In the genomic region with DNA sequence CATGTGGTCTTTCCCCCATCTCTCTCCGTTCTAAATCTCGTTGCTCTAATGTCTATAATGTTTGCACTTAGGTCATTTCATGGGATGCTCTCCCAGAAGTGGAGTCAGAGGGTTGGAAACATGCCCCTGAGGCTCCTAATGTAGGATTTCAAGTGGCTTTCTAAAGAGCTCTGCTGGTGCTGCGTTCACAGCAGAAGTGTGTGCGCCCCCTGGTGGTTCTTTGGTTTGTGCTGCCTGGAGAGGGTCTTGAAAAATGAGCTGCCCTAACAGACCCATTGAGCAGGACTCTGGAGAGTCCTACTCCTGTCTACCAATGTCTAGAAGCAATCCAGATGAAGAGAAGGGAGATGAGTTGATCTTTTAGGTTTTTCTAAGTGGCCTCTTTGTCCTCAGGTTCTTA, we compare ENCODE assay signal across 10 mouse cellular contexts. TPM values are rescaled to one million over a fixed set of nuclear protein-coding genes. Genes with fewer than 3 reads are reported as not detected.
DNase-seq lines count a peak whose midpoint lies in the region; ATAC-seq and TF ChIP-seq lines count a peak whose summit lies in the region.
"Had no signal": no experiment of that assay in that cellular context is flagged by ENCODE, and none has a peak within 500 bp of the region (broad histone marks: within the 10 kb centered on the region; RNA-seq: fewer than 3 reads in every experiment).

No protein-coding gene starts in this region.

- no peak for TF ChIP-seq POLR2A in olfactory bulb, adult 2 months (IDR thresholded peaks at IDR 0.05; ENCODE audit: insufficient read depth, low read depth, low read length)

- no peak overlapping the region for H3K4me2 ChIP-seq in kidney, embryonic 15.5 days
- no peak overlapping the region for H3K4me2 ChIP-seq in forebrain, embryonic 15.5 days (replicated peaks)
- no peak overlapping the region for H3K4me2 ChIP-seq in kidney, postnatal 0 days (ENCODE audit: low read length)
- H3K4me2 ChIP-seq in liver, embryonic 13.5 days, result no peak overlapping the region
- H3K4me2 ChIP-seq: embryonic facial prominence, embryonic 15.5 days had no signal

- 5% methylated on average over 4 of the region's 4 CpGs for WGBS in kidney, embryonic 15.5 days
- WGBS in forebrain, embryonic 15.5 days, result 7% methylated on average over 4 of the region's 4 CpGs
- WGBS in kidney, postnatal 0 days, result 8% methylated on average over 4 of the region's 4 CpGs
- WGBS in liver, embryonic 13.5 days (ENCODE audit: insufficient replicate concordance), result 4% methylated on average over 4 of the region's 4 CpGs
- 1% methylated on average over 4 of the region's 4 CpGs for WGBS in olfactory bulb, adult 2 months

- DNase-seq in kidney, adult 11 months, result peak; percentile 30
- DNase-seq in c-Kit-positive CD71-negative TER-119-negative erythroid progenitor cells, embryonic 14.5 days (ENCODE audit: low read depth), result peak; percentile 60
- peak; percentile 88 for DNase-seq in kidney, postnatal 0 days (ENCODE audit: low spot score)
- DNase-seq in liver, embryonic 13.5 days, result peak; percentile 45
- DNase-seq in thymus, postnatal 0 days (ENCODE audit: low spot score), result peak; percentile 74

- ATAC-seq in kidney, embryonic 15.5 days (replicated peaks; ENCODE audit: low FRiP score), result no peak
- peak; percentile 44; the same call in 1 of the 2 replicates for ATAC-seq in forebrain, embryonic 15.5 days (replicated peaks)
- ATAC-seq in kidney, postnatal 0 days (replicated peaks; ENCODE audit: low FRiP score, low read depth), result no peak
- no peak for ATAC-seq in liver, embryonic 13.5 days (ENCODE audit: low read depth)

- peaks cover 8% of the 10 kb centered on the region; the same call in 1 of the 2 replicates for H3K27me3 ChIP-seq in kidney, embryonic 15.5 days
- H3K27me3 ChIP-seq in forebrain, embryonic 15.5 days, result no peaks in the 10 kb centered on the region
- H3K27me3 ChIP-seq in kidney, postnatal 0 days (ENCODE audit: insufficient read depth, low read length), result no peaks in the 10 kb centered on the region
- H3K27me3 ChIP-seq in liver, embryonic 13.5 days, result peaks cover 17% of the 10 kb centered on the region
- H3K27me3 ChIP-seq: embryonic facial prominence, embryonic 15.5 days had no signal

- H3K27ac ChIP-seq in kidney, embryonic 15.5 days, result no peak overlapping the region
- no peak overlapping the region for H3K27ac ChIP-seq in forebrain, embryonic 15.5 days (replicated peaks)
- no peak overlapping the region for H3K27ac ChIP-seq in kidney, postnatal 0 days
- H3K27ac ChIP-seq in liver, embryonic 13.5 days, result no peak overlapping the region
- H3K27ac ChIP-seq in olfactory bulb, adult 2 months (ENCODE audit: insufficient read depth, low read depth, low read length), result no peak overlapping the region
- H3K27ac ChIP-seq: embryonic facial prominence, embryonic 15.5 days had no signal

- no peaks in the 10 kb centered on the region for H3K9me3 ChIP-seq in kidney, embryonic 15.5 days (replicated peaks)
- no peaks in the 10 kb centered on the region for H3K9me3 ChIP-seq in forebrain, embryonic 15.5 days
- no peaks in the 10 kb centered on the region for H3K9me3 ChIP-seq in kidney, postnatal 0 days (replicated peaks; ENCODE audit: low read length)
- no peaks in the 10 kb centered on the region for H3K9me3 ChIP-seq in liver, embryonic 13.5 days (replicated peaks)
- H3K9me3 ChIP-seq: embryonic facial prominence, embryonic 15.5 days had no signal

- no peak overlapping the region for H3K4me3 ChIP-seq in kidney, embryonic 15.5 days (replicated peaks)
- no peak overlapping the region for H3K4me3 ChIP-seq in forebrain, embryonic 15.5 days
- H3K4me3 ChIP-seq in kidney, postnatal 0 days (replicated peaks; ENCODE audit: low read depth, low read length), result no peak overlapping the region
- no peak overlapping the region for H3K4me3 ChIP-seq in liver, embryonic 13.5 days (replicated peaks)
- no peak overlapping the region for H3K4me3 ChIP-seq in olfactory bulb, adult 2 months (ENCODE audit: insufficient read depth, low read depth, low read length)
- H3K4me3 ChIP-seq: embryonic facial prominence, embryonic 15.5 days had no signal

- peak; percentile 90 for TF ChIP-seq CTCF in kidney, postnatal 0 days (IDR thresholded peaks at IDR 0.05; ENCODE audit: low read depth)
- TF ChIP-seq CTCF in olfactory bulb, adult 2 months (IDR thresholded peaks at IDR 0.05; ENCODE audit: insufficient read depth, low read depth, low read length), result peak; percentile 54; the same call in 1 of the 2 replicates

- H3K36me3 ChIP-seq in kidney, embryonic 15.5 days, result no peaks in the 10 kb centered on the region
- no peaks in the 10 kb centered on the region for H3K36me3 ChIP-seq in forebrain, embryonic 15.5 days
- H3K36me3 ChIP-seq in kidney, postnatal 0 days (ENCODE audit: insufficient read depth, low read length), result no peaks in the 10 kb centered on the region
- H3K36me3 ChIP-seq in liver, embryonic 13.5 days, result no peaks in the 10 kb centered on the region
- H3K36me3 ChIP-seq: embryonic facial prominence, embryonic 15.5 days had no signal

- no peak overlapping the region for H3K9ac ChIP-seq in kidney, embryonic 15.5 days
- no peak overlapping the region for H3K9ac ChIP-seq in forebrain, embryonic 15.5 days (replicated peaks)
- no peak overlapping the region for H3K9ac ChIP-seq in kidney, postnatal 0 days (ENCODE audit: low read depth, low read length)
- no peak overlapping the region for H3K9ac ChIP-seq in liver, embryonic 13.5 days
- H3K9ac ChIP-seq: embryonic facial prominence, embryonic 15.5 days had no signal

- peaks cover 4% of the 10 kb centered on the region; the same call in 1 of the 2 replicates for H3K4me1 ChIP-seq in kidney, embryonic 15.5 days
- H3K4me1 ChIP-seq in forebrain, embryonic 15.5 days, result peaks cover 15% of the 10 kb centered on the region
- H3K4me1 ChIP-seq in kidney, postnatal 0 days (replicated peaks; ENCODE audit: insufficient read depth, low read length), result no peaks in the 10 kb centered on the region
- no peaks in the 10 kb centered on the region for H3K4me1 ChIP-seq in liver, embryonic 13.5 days (replicated peaks)
- peaks cover 8% of the 10 kb centered on the region for H3K4me1 ChIP-seq in olfactory bulb, adult 2 months (ENCODE audit: control insufficient read depth, insufficient read depth, low read length)

RNA-seq across cellular contexts. Expression of gene Tcl1b2, which starts 41.8 kb away (rescaled TPM):
- polyA plus RNA-seq in kidney, embryonic 15.5 days (2015; fragmentation: Nextera tagmentation; extraction: Ambion mirVana), result not detected in 2 replicates
- polyA plus RNA-seq in forebrain, embryonic 15.5 days (2015; fragmentation: Nextera tagmentation; extraction: Ambion mirVana), result not detected in 2 replicates
- polyA plus RNA-seq in kidney, postnatal 0 days (2015; fragmentation: Nextera tagmentation; extraction: Ambion mirVana), result not detected in 2 replicates
- polyA plus RNA-seq in liver, embryonic 13.5 days (2015; fragmentation: Nextera tagmentation; extraction: Ambion mirVana), result not detected in 2 replicates
- not detected in 2 replicates for polyA plus RNA-seq in olfactory bulb, adult 2 months (2012; ENCODE audit: insufficient read depth, insufficient read length, low replicate concordance, missing spikeins)
- not detected in 2 replicates for polyA plus RNA-seq in thymus, postnatal 0 days (2015; fragmentation: Nextera tagmentation; extraction: Ambion mirVana)
- polyA plus RNA-seq: embryonic facial prominence, embryonic 15.5 days; stomach, embryonic 14.5 days had no signal

RNA-seq across cellular contexts. Expression of gene Tcl1b1, which starts 55.5 kb away (rescaled TPM):
- not detected in 2 replicates for polyA plus RNA-seq in kidney, embryonic 15.5 days (2015; fragmentation: Nextera tagmentation; extraction: Ambion mirVana)
- polyA plus RNA-seq in forebrain, embryonic 15.5 days (2015; fragmentation: Nextera tagmentation; extraction: Ambion mirVana), result not detected in 2 replicates
- polyA plus RNA-seq in kidney, postnatal 0 days (2015; fragmentation: Nextera tagmentation; extraction: Ambion mirVana), result not detected in 2 replicates
- not detected in 2 replicates for polyA plus RNA-seq in liver, embryonic 13.5 days (2015; fragmentation: Nextera tagmentation; extraction: Ambion mirVana)
- not detected in 2 replicates for polyA plus RNA-seq in olfactory bulb, adult 2 months (2012; ENCODE audit: insufficient read depth, insufficient read length, low replicate concordance, missing spikeins)
- not detected in 2 replicates for polyA plus RNA-seq in thymus, postnatal 0 days (2015; fragmentation: Nextera tagmentation; extraction: Ambion mirVana)
- polyA plus RNA-seq: embryonic facial prominence, embryonic 15.5 days; stomach, embryonic 14.5 days had no signal

Comparison
In these comparisons a context has a peak if more than half of its experiments do, and no peak if none do; other contexts are left out.
1. DNase-seq: peak in every context shown above with its lines; median percentile 88 in kidney, postnatal 0 days; 74 in thymus, postnatal 0 days; 60 in c-Kit-positive CD71-negative TER-119-negative erythroid progenitor cells, embryonic 14.5 days; 45 in liver, embryonic 13.5 days; 30 in kidney, adult 11 months.